Mouse (Mus musculus) ES-Bruce4 (cell line): ENCODE measurements around the gene Esrrg. TPM values are rescaled to one million over a fixed set of nuclear protein-coding genes. Genes with fewer than 3 reads are reported as not detected.

Experiments
- H3K27ac ChIP-seq: 2 replicates; pipeline ENCODE4 v1.5.1; 2012; ENCODE audit warnings: low read length, inconsistent platforms; ENCODE audit not compliant: insufficient read depth
- H3K27me3 ChIP-seq: 2 replicates; pipeline ENCODE4 v1.6.1; 2012; ENCODE audit warnings: mild to moderate bottlenecking, low read length, inconsistent platforms; ENCODE audit not compliant: control insufficient read depth, poor library complexity, insufficient read depth, severe bottlenecking
- H3K36me3 ChIP-seq: 2 replicates; pipeline ENCODE4 v1.6.1; 2012; ENCODE audit warnings: inconsistent platforms, mild to moderate bottlenecking, low read length, moderate library complexity; ENCODE audit not compliant: control insufficient read depth, poor library complexity, insufficient read depth, severe bottlenecking
- H3K4me1 ChIP-seq: one replicate; pipeline ENCODE4 v1.8.1; 2011; ENCODE audit warnings: low read length; ENCODE audit not compliant: control insufficient read depth, insufficient read depth
- H3K4me3 ChIP-seq: 2 replicates; pipeline ENCODE4 v1.5.1; 2011; ENCODE audit warnings: low read depth, mild to moderate bottlenecking, low read length
- H3K9ac ChIP-seq: 2 replicates; pipeline ENCODE4 v1.6.1; 2012; ENCODE audit warnings: low read depth, mild to moderate bottlenecking, inconsistent platforms; ENCODE audit not compliant: poor library complexity, severe bottlenecking
- H3K9me3 ChIP-seq: replicated peaks from 2 replicates; pipeline ENCODE4 v1.6.1; 2012; ENCODE audit warnings: mild to moderate bottlenecking, low read length, inconsistent platforms; ENCODE audit not compliant: control insufficient read depth, poor library complexity, insufficient read depth, severe bottlenecking
- CTCF ChIP-seq: IDR thresholded peaks from one replicate; pipeline ENCODE4 v1.8.1; 2011; ENCODE audit warnings: low read depth, low read length
- EP300 ChIP-seq: IDR thresholded peaks from 2 replicates; pipeline ENCODE4 v1.6.1; 2011; ENCODE audit warnings: low read depth, low read length; ENCODE audit not compliant: insufficient read depth
- POLR2A ChIP-seq: IDR thresholded peaks from one replicate; pipeline ENCODE4 v1.8.1; 2011; ENCODE audit warnings: low read length; ENCODE audit not compliant: insufficient read depth
- polyA plus RNA-seq: library from polyadenylated mRNA; stranded (reverse); fragments of >200 nt; gene quantifications from 2 replicates; pipeline ENCODE4 v1.2.4, GENCODE M21; 2011; ENCODE audit warnings: low read depth; ENCODE audit not compliant: missing spikeins, insufficient read depth, insufficient read length

The Esrrg gene
- polyA plus RNA-seq, 1 experiment, result not detected

DNA sequence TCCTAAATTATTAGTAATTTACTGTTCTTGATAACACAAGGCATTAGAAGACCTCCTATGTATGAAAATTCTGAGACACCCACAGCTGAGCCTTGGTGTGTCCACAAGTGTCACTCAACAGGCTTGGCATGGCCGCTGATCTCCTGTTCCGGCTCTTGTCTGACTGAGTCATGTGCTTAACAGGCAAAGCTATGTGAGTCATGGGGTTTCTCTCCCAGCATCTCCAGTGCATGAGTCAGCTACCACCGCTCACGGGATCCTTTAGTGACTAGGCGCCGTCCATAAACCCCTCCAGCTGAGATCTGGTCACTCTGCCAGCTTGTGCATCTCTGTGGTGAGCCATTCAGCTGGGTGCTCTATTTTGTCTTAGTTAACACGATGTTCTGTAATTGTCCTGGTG, 302.1 kb downstream of the Esrrg start:
- Histone ChIP-seq H3K27ac (no peak overlapping the region), H3K36me3 (no peaks in the 10 kb centered on the region), H3K9ac (no peak overlapping the region), H3K4me1 (no peaks in the 10 kb centered on the region), H3K9me3 (no peaks in the 10 kb centered on the region), H3K4me3 (no peak overlapping the region), H3K27me3 (no peaks in the 10 kb centered on the region)
- TF ChIP-seq CTCF (no peak), EP300 (no peak), POLR2A (no peak)

DNA sequence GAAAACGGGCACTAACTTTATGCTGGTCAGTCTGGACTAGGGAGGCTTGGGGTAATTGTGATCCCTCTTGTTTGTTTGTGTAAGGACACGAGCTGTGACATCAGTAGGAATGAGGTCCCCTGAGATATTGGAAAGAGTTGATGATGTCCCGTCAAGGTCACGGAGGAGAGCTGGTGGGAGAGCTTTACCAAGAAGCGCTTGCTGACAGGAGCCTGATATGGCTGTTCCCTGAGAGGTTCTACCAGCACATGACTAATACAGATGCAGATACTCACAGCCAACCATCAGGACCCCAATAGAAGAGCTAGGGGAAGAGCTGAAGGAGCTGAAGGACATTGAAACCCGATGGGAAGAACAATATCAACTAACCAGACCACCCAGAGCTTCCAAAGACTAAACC, 302.6 kb downstream of the Esrrg start:
- Histone ChIP-seq H3K4me1 (no peaks in the 10 kb centered on the region), H3K4me3 (no peak overlapping the region), H3K27ac (no peak overlapping the region), H3K27me3 (no peaks in the 10 kb centered on the region), H3K9ac (no peak overlapping the region), H3K9me3 (no peaks in the 10 kb centered on the region), H3K36me3 (no peaks in the 10 kb centered on the region)
- no peak for TF ChIP-seq CTCF
- TF ChIP-seq POLR2A, result no peak
- TF ChIP-seq EP300, result no peak

DNA sequence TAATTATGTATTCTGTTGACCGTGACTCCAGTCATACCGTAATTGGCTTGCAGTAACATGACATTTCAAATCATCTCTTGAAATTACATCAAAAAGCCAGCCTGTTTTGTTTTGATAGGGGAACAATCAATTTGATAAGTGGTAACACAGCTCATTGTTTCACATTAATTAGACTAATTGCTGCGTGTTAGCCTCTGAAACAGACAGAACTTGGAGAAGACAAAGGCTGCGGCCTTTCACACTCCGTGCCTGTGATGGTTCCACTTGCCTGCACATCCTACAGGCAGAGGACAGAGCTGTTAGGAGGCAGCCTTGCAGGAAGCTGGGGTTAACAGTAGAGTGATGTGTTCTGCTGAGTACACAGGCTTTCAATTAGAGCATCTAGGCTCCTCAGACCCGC, 309.7 kb downstream of the Esrrg start:
- TF ChIP-seq CTCF, result no peak
- no peak for TF ChIP-seq EP300
- no peak for TF ChIP-seq POLR2A
- H3K9me3 ChIP-seq, result no peaks in the 10 kb centered on the region
- no peak overlapping the region for H3K9ac ChIP-seq
- no peaks in the 10 kb centered on the region for H3K36me3 ChIP-seq
- no peaks in the 10 kb centered on the region for H3K27me3 ChIP-seq
- H3K4me1 ChIP-seq, result no peaks in the 10 kb centered on the region
- H3K27ac ChIP-seq, result no peak overlapping the region
- no peak overlapping the region for H3K4me3 ChIP-seq

DNA sequence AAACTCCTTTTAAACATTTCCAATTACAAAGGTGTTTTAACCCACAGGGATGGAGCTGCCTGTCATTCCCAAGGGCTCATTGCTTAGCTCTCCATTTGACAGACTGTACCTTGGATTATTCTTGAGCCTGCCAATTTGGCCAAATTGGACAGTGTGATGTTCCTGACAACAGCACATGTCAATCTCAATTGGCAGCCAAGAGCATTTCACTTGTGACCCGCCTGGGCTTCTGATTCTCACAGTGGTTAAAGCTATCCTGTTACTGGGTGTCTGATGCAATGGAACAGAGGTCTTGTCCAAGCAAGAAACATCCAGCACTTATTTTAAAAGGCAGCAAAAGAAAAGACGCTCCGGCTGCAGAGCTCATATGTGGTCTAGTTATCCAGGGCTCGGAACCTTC, 310.3 kb downstream of the Esrrg start:
- Histone ChIP-seq H3K4me1 (no peaks in the 10 kb centered on the region), H3K9me3 (no peaks in the 10 kb centered on the region), H3K27ac (no peak overlapping the region), H3K9ac (no peak overlapping the region), H3K36me3 (no peaks in the 10 kb centered on the region), H3K4me3 (no peak overlapping the region), H3K27me3 (no peaks in the 10 kb centered on the region)
- TF ChIP-seq CTCF, result no peak
- TF ChIP-seq EP300, result no peak
- TF ChIP-seq POLR2A, result no peak

DNA sequence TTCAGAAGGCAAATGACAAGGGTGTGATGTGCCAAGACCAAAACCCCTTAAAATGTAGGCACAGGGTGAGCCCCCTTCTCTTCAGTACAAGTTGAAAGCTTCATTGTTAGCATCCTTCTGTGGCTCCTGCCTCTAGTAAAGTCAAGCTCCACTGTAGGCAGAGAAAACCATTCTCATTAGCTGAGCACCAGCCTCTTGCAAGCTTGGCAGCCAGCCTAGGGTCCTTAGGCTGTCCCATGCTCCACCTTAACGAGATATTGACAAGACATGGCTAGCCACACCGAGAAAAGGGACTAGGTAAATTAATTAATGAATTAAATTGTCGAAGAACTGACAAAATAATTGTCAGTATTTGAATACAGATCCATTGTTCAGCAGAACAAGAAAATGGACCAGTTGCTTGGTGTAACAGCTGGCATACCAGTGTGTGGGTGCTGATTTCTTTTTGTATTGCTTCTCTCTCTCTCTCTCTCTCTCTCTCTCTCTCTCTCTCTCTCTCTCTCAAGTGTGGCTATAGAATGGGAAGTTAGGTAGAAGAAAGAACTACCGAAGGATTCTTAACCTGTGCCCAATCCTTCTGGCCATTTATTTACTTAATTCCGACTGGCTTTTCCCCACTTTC, 311.7 kb downstream of the Esrrg start:
- no peak for TF ChIP-seq CTCF
- TF ChIP-seq EP300, result no peak
- no peak for TF ChIP-seq POLR2A
- Histone ChIP-seq H3K27ac (no peak overlapping the region), H3K4me3 (no peak overlapping the region), H3K36me3 (no peaks in the 10 kb centered on the region), H3K9me3 (no peaks in the 10 kb centered on the region), H3K9ac (no peak overlapping the region), H3K27me3 (no peaks in the 10 kb centered on the region), H3K4me1 (no peaks in the 10 kb centered on the region)

DNA sequence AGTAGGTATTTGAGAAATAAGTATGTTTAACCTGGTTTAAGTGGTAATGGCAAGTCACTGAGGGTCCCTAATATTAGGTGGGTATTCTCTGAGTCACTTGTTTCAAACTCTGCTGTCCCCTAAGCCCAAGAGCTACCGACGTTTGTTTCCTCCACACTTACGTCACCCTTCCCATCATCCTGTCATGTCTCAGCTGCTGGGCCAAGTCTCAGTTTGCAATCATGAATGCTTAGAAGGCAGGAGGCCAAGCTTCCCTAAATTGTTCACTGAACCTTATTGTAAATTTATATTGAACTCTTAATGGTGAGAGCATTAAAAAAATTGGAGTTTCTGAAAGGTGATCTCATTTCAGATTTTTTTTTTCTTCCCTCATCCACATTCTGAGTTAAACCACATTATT, 322.6 kb downstream of the Esrrg start:
- Histone ChIP-seq H3K4me1 (no peaks in the 10 kb centered on the region), H3K4me3 (no peak overlapping the region), H3K36me3 (no peaks in the 10 kb centered on the region), H3K27me3 (no peaks in the 10 kb centered on the region), H3K9me3 (no peaks in the 10 kb centered on the region), H3K9ac (no peak overlapping the region), H3K27ac (no peak overlapping the region)
- TF ChIP-seq CTCF (no peak), EP300 (no peak), POLR2A (no peak)
